ENCODE assay signal across 8 mouse cellular contexts in the genomic region with DNA sequence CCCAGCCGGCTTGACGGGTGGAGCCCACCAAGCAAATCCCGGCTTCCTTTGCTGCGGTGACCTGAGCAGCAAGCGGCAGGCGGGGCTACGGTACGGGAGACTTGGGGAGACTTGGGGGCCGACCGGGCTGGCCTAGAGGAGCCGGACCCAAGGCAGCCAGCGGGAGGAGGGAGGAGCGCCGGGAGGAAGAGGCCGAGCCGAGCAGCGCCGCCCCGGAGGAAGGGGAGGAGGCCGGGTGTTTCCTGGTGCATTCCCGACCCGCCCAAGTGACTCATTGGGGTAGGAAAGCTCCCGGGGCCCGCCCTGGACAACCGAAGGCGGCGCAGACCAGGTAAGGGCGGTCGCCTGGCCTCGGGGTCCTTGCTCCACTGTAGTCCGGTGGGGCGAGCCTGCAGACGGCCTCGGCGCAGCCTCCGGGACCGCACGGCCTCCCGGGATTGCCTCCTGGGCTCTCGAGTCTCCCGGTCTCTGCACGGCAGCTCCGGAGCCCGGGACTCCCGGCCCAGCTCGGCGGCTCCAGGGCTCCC. TPM values are rescaled to one million over a fixed set of nuclear protein-coding genes. Genes with fewer than 3 reads are reported as not detected.
A peak's percentile ranks its signal among the peaks of the same experiment; 100 is the strongest.
DNase-seq lines count a peak whose midpoint lies in the region; ATAC-seq and TF ChIP-seq lines count a peak whose summit lies in the region.

No protein-coding gene starts in this region.

- peak overlapping the region; percentile 95 for H3K4me3 ChIP-seq in embryonic facial prominence, embryonic 14.5 days (ENCODE audit: low read depth, low read length)
- peak overlapping the region; percentile 92 for H3K4me3 ChIP-seq in limb, embryonic 15.5 days
- H3K4me3 ChIP-seq in midbrain, postnatal 0 days (ENCODE audit: low read depth, low read length): peak overlapping the region; percentile 67

- peaks cover 14% of the 10 kb centered on the region for H3K4me1 ChIP-seq in embryonic facial prominence, embryonic 14.5 days (ENCODE audit: control insufficient read depth, insufficient read depth, low read length)
- peaks cover 16% of the 10 kb centered on the region; the same call in 1 of the 2 replicates for H3K4me1 ChIP-seq in limb, embryonic 15.5 days
- peaks cover 5% of the 10 kb centered on the region for H3K4me1 ChIP-seq in midbrain, postnatal 0 days (ENCODE audit: insufficient read depth, low read length)

- peak; percentile 77 for DNase-seq in A20 (ENCODE audit: low read depth, low spot score)
- DNase-seq in adrenal gland, postnatal 4 days (ENCODE audit: low spot score in 2 of 2): peak; percentile 80 to 84
- peak; percentile 96 for DNase-seq in embryonic facial prominence, embryonic 14.5 days (ENCODE audit: low spot score)
- peak; percentile 94 for DNase-seq in heart, adult 8-10 months (ENCODE audit: low spot score)
- peak; percentile 95 for DNase-seq in kidney, adult 9 months
- peak; percentile 80 for DNase-seq in midbrain, postnatal 0 days (ENCODE audit: low spot score)
- peak; percentile 53 to 71 for DNase-seq in spleen, postnatal 10 days (ENCODE audit: low spot score in 2 of 2)

- WGBS in embryonic facial prominence, embryonic 14.5 days: under 1% methylated on average over 30 of the region's 47 CpGs
- WGBS in limb, embryonic 15.5 days: under 1% methylated on average over 36 of the region's 47 CpGs
- WGBS in midbrain, postnatal 0 days: 0% methylated on average over 35 of the region's 47 CpGs

- peak; percentile 97 for ATAC-seq in embryonic facial prominence, embryonic 14.5 days (ENCODE audit: low read depth)
- peak; percentile 95 for ATAC-seq in limb, embryonic 15.5 days (ENCODE audit: insufficient number of reproducible peaks, low FRiP score, low TSS enrichment, low read depth)
- peak; percentile 88 for ATAC-seq in midbrain, postnatal 0 days (ENCODE audit: low FRiP score)

- H3K9ac ChIP-seq in embryonic facial prominence, embryonic 14.5 days (ENCODE audit: low read depth, low read length): peak overlapping the region; percentile 97
- H3K9ac ChIP-seq in limb, embryonic 15.5 days: peak overlapping the region; percentile 96
- peak overlapping the region; percentile 94 for H3K9ac ChIP-seq in midbrain, postnatal 0 days (replicated peaks; ENCODE audit: low read length, poor library complexity, severe bottlenecking)

- no peak; the same call in 1 of the 2 replicates for TF ChIP-seq CTCF in midbrain, postnatal 0 days (IDR thresholded peaks at IDR 0.05)

- H3K27me3 ChIP-seq in embryonic facial prominence, embryonic 14.5 days (replicated peaks; ENCODE audit: control insufficient read depth, insufficient read depth, low read length): no peaks in the 10 kb centered on the region
- no peaks in the 10 kb centered on the region for H3K27me3 ChIP-seq in limb, embryonic 15.5 days
- no peaks in the 10 kb centered on the region for H3K27me3 ChIP-seq in midbrain, postnatal 0 days (ENCODE audit: insufficient read depth, low read length)

- peak overlapping the region; percentile 97 for H3K27ac ChIP-seq in embryonic facial prominence, embryonic 14.5 days (replicated peaks; ENCODE audit: low read depth, low read length)
- H3K27ac ChIP-seq in limb, embryonic 15.5 days: peak overlapping the region; percentile 98
- peak overlapping the region; percentile 95 for H3K27ac ChIP-seq in midbrain, postnatal 0 days (ENCODE audit: low read depth, low read length)

- H3K9me3 ChIP-seq in embryonic facial prominence, embryonic 14.5 days (ENCODE audit: control insufficient read depth, low read length): no peaks in the 10 kb centered on the region
- H3K9me3 ChIP-seq in limb, embryonic 15.5 days: no peaks in the 10 kb centered on the region
- no peaks in the 10 kb centered on the region for H3K9me3 ChIP-seq in midbrain, postnatal 0 days (ENCODE audit: low read length)

- H3K36me3 ChIP-seq in embryonic facial prominence, embryonic 14.5 days (ENCODE audit: control insufficient read depth, insufficient read depth, low read length): no peaks in the 10 kb centered on the region
- no peaks in the 10 kb centered on the region for H3K36me3 ChIP-seq in limb, embryonic 15.5 days
- no peaks in the 10 kb centered on the region for H3K36me3 ChIP-seq in midbrain, postnatal 0 days (ENCODE audit: insufficient read depth, low read length)

- H3K4me2 ChIP-seq in embryonic facial prominence, embryonic 14.5 days (ENCODE audit: low read depth, low read length): peak overlapping the region; percentile 86
- peak overlapping the region; percentile 61 for H3K4me2 ChIP-seq in limb, embryonic 15.5 days
- peak overlapping the region; percentile 80 for H3K4me2 ChIP-seq in midbrain, postnatal 0 days (ENCODE audit: low read depth, low read length, poor library complexity, severe bottlenecking)

RNA-seq across cellular contexts. Expression of gene Cyfip1, which starts 0.5 kb away (rescaled TPM):
- 10 to 100 TPM; 89.4 to 98.2 TPM for total RNA-seq in adrenal gland, postnatal 4 days (2021)
- 103 and 118 TPM in 2 replicates for polyA plus RNA-seq in embryonic facial prominence, embryonic 14.5 days (2014; fragmentation: Nextera tagmentation; extraction: Ambion mirVana)
- 10 to 100 TPM; 32.5 to 36.0 (median 34.7) TPM for total RNA-seq in heart, adult 8-10 months (2022)
- polyA plus RNA-seq in limb, embryonic 15.5 days (2015; fragmentation: Nextera tagmentation; extraction: Ambion mirVana): 115 and 118 TPM in 2 replicates
- total RNA-seq in midbrain, postnatal 0 days (2014; rRNA removed): 41.4 and 49.5 TPM in 2 replicates
- polyA plus RNA-seq in midbrain, postnatal 0 days (2015; fragmentation: Nextera tagmentation; extraction: Ambion mirVana): 31.4 and 33.1 TPM in 2 replicates

RNA-seq across cellular contexts. Expression of gene Tubgcp5, which starts 48.1 kb away (rescaled TPM):
- total RNA-seq in adrenal gland, postnatal 4 days (2021): 10 to 100 TPM; 35.3 to 40.4 TPM
- polyA plus RNA-seq in embryonic facial prominence, embryonic 14.5 days (2014; fragmentation: Nextera tagmentation; extraction: Ambion mirVana): 25.7 and 25.8 TPM in 2 replicates
- total RNA-seq in heart, adult 8-10 months (2022): 10 to 100 TPM in 2 of 4 experiments, 1 to 10 TPM in 2; 8.5 to 12.8 (median 10.5) TPM
- 29.2 and 31.8 TPM in 2 replicates for polyA plus RNA-seq in limb, embryonic 15.5 days (2015; fragmentation: Nextera tagmentation; extraction: Ambion mirVana)
- total RNA-seq in midbrain, postnatal 0 days (2014; rRNA removed): 17.8 and 27.3 TPM in 2 replicates
- 21.5 and 21.6 TPM in 2 replicates for polyA plus RNA-seq in midbrain, postnatal 0 days (2015; fragmentation: Nextera tagmentation; extraction: Ambion mirVana)

Comparison
In these comparisons a context has a peak if more than half of its experiments do, and no peak if none do; other contexts are left out.
1. Peak in every context shown above with its lines: DNase-seq, ATAC-seq, H3K4me3 ChIP-seq and H3K27ac ChIP-seq.